Mouse (Mus musculus) cortical plate, adult 2 months (tissue): ENCODE results near the gene Tesmin.

ENCODE experiments used
- CTCF ChIP-seq: fragments of 200-500 bp; IDR thresholded peaks from 2 replicates; pipeline ENCODE4 v1.5.1; 2011; ENCODE audit warnings: mild to moderate bottlenecking, control low read depth, low read length; ENCODE audit not compliant: insufficient read depth; ENCODE audit errors: extremely low read depth
- POLR2A ChIP-seq: fragments of 200-500 bp; IDR thresholded peaks from 2 replicates; pipeline ENCODE4 v1.6.1; 2011; ENCODE audit warnings: mild to moderate bottlenecking, low read length, control low read depth; ENCODE audit not compliant: insufficient read depth; ENCODE audit errors: extremely low read depth

GRCm38 (mm10) chr19:3422488-3422887 is 33.8 kb downstream of the Tesmin start:
- TF ChIP-seq CTCF (no peak), POLR2A (no peak)
